ENCODE assay signal across 18 mouse cellular contexts in the genomic region with DNA sequence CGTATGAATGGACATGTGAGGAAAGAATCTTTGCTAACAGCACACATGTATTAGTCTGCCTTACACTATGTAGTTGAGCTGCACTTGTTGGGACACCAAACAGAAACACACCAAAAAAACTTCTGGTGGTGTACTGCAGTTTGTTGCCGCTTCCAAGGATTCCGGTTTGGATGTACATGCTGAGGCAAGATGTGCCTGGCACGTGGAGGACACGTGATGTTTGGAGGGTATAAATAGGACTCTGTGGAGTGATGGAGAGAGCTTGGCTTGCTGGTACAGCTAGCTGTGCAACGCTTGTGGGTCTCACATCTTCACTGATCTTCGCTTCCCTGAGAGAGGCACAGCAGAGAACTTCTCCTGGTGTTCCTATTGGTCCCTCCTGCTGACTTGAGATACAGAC.
"Had no signal": no experiment of that assay in that cellular context is flagged by ENCODE, and none has a peak within 500 bp of the region (broad histone marks: within the 10 kb centered on the region; RNA-seq: fewer than 3 reads in every experiment).

No protein-coding gene starts in this region.

- H3K36me3 ChIP-seq: liver, embryonic 15.5 days; midbrain, embryonic 12.5 days; neural tube, embryonic 13.5 days had no signal

- H3K27me3 ChIP-seq: limb, embryonic 13.5 days; liver, embryonic 12.5 days; liver, embryonic 15.5 days; midbrain, embryonic 12.5 days; neural tube, embryonic 13.5 days had no signal

- H3K9me3 ChIP-seq: limb, embryonic 10.5 days; limb, embryonic 13.5 days; liver, embryonic 12.5 days; liver, embryonic 15.5 days; midbrain, embryonic 12.5 days; neural tube, embryonic 13.5 days had no signal

- H3K27ac ChIP-seq: kidney, postnatal 0 days; limb, embryonic 10.5 days; limb, embryonic 13.5 days; liver, embryonic 12.5 days; liver, embryonic 15.5 days; midbrain, embryonic 12.5 days; neural tube, embryonic 13.5 days had no signal

- H3K4me3 ChIP-seq: layer of hippocampus, adult 2 months; limb, embryonic 10.5 days; limb, embryonic 13.5 days; liver, embryonic 12.5 days; liver, embryonic 15.5 days; midbrain, embryonic 12.5 days; myocyte; neural tube, embryonic 13.5 days had no signal

- DNase-seq: kidney, postnatal 25 days; layer of hippocampus, adult 9-11 months; liver; lung, adult 18-20 months; lung, postnatal 14 days; lung, postnatal 4 days; retina, postnatal 1 day; thymus, adult 18-20 months; thymus, postnatal 36 days had no signal
